Mouse (Mus musculus): Measurements from ENCODE around the gene Gm49354. TPM values are rescaled to one million over a fixed set of nuclear protein-coding genes. Genes with fewer than 3 reads are reported as not detected.
"Not testable (repeated sequence)": the region's sequence is repeated elsewhere in the genome, so short reads cannot be mapped to it uniquely, and the experiment has no call there.

Gene Gm49354
- polyA plus RNA-seq, 1 experiment: not detected

GRCm38 (mm10) chr13:59741096-59741495 lies 40.9 kb downstream of the Gm49354 start:
- Histone ChIP-seq H3K4me1 (ENCODE audit: control insufficient read depth, insufficient read depth, insufficient read length, low read length) (no peaks in the 10 kb centered on the region), H3K4me3 (ENCODE audit: insufficient read depth, low read depth, low read length) (no peak overlapping the region), H3K27ac (replicated peaks; ENCODE audit: low read depth, low read length) (no peak overlapping the region)

DNA sequence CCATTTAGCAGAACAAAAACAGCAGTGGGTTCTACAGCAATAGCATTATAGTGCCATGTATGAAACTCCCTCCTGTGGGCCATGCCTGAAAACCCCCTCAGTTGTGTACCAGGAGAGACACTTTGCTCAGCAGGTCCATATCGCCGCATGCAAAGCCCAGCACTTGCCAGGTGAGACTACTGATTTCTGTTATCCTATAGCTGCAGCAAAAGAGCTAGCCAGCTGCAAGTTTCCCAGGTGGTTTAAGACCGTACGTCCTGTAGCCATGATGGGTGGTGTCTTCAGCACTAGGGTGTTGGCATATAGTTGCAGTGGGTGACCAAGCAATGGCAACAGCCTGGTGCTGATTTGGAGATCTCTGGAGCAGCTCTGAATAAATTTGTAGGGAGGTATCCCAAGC lies 42.6 kb downstream of the Gm49354 start:
- H3K4me3 ChIP-seq (ENCODE audit: insufficient read depth, low read depth, low read length): no peak overlapping the region
- no peaks in the 10 kb centered on the region for H3K4me1 ChIP-seq (ENCODE audit: control insufficient read depth, insufficient read depth, insufficient read length, low read length)
- H3K27ac ChIP-seq (replicated peaks; ENCODE audit: low read depth, low read length): no peak overlapping the region

DNA sequence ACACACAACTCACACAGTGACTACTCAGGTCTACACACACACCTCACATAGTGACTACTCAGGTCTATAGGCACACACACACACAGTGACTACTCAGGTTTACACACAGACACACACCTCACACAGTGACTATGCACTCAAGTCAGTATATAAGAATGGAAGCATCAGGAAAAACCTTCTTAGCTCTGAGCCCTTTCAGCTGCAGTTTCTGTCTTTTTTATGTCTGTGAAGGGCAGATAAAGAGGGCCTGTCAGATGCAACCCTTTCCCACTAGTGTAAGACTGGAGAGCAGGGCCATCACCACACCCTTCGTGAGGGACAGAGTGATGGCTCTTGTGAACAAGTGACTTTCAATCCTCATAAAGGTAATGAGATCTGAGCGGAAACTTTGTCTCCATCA lies 43.6 kb downstream of the Gm49354 start:
- no peaks in the 10 kb centered on the region for H3K4me1 ChIP-seq (ENCODE audit: control insufficient read depth, insufficient read depth, insufficient read length, low read length)
- no peak overlapping the region for H3K27ac ChIP-seq (replicated peaks; ENCODE audit: low read depth, low read length)
- no peak overlapping the region for H3K4me3 ChIP-seq (ENCODE audit: insufficient read depth, low read depth, low read length)

DNA sequence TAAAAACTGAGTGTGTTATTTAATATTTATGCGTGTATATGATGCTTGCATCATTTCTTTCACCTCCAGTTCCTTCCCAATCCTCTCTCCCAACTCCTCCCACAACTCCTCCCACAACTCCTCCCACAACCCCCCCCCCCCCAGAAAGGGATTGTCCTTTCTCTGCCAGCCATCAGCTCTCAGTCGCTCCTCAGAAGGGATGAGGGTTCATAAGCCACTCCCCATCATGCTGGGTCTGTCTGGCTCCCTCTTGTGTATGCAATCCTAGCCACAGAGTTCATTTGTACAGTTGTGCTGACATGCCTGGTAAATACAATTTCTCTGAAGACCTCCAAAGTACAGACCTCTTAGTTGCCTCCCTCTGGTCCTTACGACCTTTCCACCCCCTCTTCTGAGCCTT lies 46.9 kb downstream of the Gm49354 start:
- no peaks in the 10 kb centered on the region for H3K4me1 ChIP-seq (ENCODE audit: control insufficient read depth, insufficient read depth, insufficient read length, low read length)
- H3K27ac ChIP-seq (replicated peaks; ENCODE audit: low read depth, low read length): no peak overlapping the region
- no peak overlapping the region for H3K4me3 ChIP-seq (ENCODE audit: insufficient read depth, low read depth, low read length)

DNA sequence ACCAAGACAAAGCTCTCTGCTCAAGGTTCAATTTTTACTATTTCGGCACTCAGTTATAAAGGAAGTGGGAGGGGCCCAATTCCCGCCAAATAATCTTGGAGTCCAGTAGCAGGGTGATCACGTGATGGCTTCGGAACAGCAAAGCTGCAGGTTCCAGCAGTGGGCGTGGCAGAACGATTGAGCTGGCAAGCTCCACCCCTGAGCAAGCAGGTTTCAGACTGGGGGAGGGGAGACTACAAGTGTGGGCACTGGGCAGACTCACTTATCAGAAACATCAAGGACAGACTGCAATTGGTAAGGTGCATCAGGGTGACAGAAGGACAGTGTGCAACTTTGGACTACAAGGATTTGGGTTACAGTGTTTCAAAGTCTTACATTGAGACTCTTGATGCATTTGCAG lies 47.7 kb downstream of the Gm49354 start:
- H3K4me1 ChIP-seq (ENCODE audit: control insufficient read depth, insufficient read depth, insufficient read length, low read length); H3K27ac ChIP-seq (replicated peaks; ENCODE audit: low read depth, low read length); H3K4me3 ChIP-seq (ENCODE audit: insufficient read depth, low read depth, low read length): not testable (repeated sequence)

DNA sequence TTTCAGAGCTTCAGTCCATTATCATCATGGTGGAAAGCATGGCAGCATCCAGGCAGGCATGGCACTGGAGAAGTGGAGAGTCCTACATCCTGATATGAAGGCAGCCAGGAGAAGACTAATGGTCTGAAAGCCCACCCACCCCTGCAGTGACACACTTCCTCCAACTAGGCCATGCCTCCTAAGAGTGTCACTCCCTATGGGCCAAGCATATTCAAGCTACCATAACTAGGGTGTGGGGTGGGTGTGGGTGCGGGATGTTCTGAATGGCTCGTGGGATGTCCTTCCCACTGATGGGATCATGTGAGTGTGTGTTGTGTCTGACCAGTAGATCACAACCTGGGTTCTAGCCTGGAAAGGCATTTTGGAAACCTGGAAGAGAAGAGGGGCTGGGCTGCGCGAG lies 48.1 kb downstream of the Gm49354 start:
- Histone ChIP-seq H3K4me3 (ENCODE audit: insufficient read depth, low read depth, low read length) (no peak overlapping the region), H3K4me1 (ENCODE audit: control insufficient read depth, insufficient read depth, insufficient read length, low read length) (no peaks in the 10 kb centered on the region), H3K27ac (replicated peaks; ENCODE audit: low read depth, low read length) (no peak overlapping the region)

DNA sequence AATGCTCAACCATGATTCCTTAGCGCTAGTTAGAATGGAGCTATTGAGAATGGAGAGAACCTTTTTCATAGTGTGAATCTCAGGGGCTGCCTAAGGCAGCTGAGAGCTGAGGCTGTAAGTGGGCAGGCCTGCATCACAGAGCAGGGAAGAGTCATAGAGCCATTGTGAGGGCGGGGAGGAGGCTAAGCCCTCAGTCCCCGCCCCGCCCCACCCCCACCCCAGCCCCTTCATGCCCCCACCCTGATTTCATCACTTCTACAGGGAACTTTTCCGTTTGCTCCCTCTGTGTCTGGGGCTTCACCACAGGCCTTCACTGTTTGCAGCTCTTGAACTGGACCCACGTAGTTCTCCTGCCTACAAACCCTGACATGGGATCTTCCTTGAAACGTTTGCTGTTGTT lies 50.4 kb downstream of the Gm49354 start, which contains the start of gene Spata31d1d:
Gene Spata31d1d, minus strand, starts transcription at position 101 of the 400 bp plus-strand sequence.
- H3K27ac ChIP-seq (replicated peaks; ENCODE audit: low read depth, low read length): no peak within 1 kb of the TSS

DNA sequence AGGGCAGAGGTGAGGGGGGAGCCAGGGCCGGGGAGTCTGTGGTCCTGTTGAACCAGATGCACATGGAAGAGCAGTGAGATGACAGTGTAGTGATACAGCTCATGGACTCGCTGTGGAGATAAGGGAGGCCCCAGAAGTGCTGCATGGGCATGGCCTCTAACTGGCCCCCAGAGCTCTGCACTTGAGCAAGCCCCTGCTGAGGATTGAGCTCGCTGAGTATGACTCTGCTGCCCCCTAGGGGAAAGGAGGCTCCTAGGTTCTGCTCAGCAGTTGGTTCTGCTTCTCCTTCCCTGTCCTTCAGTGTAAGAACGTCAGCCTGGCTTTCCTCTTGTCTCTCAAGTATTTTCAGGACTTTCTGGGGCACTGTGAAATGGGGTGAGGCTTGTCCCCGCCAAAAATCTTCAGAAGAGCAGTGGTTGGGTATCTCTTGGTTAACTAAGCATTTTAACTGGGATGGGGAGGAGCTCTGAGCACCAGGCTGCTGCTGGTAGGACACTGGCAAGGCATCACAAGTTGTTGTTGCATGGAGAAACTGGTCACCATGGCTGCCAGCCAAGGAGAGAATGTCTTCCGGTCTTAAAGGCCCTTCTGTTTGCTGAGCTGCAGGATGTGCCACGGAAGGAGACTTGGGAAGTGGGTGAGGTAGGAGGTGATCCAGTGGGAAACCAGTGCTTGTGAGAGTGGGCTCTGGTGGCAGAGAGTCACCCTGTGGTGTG lies 53.5 kb downstream of the Gm49354 start:
- Histone ChIP-seq H3K27ac (replicated peaks; ENCODE audit: low read depth, low read length) (no peak overlapping the region), H3K4me3 (ENCODE audit: insufficient read depth, low read depth, low read length) (no peak overlapping the region), H3K4me1 (ENCODE audit: control insufficient read depth, insufficient read depth, insufficient read length, low read length) (peaks cover 5% of the 10 kb centered on the region)

More for the DNA sequence above, 50.4 kb downstream of the Gm49354 start, which contains the start of gene Spata31d1d:
- Histone ChIP-seq H3K4me1 (ENCODE audit: control insufficient read depth, insufficient read depth, insufficient read length, low read length) (no peaks in the 10 kb centered on the region), H3K4me3 (ENCODE audit: insufficient read depth, low read depth, low read length) (no peak within 1 kb of the TSS)

GRCm38 (mm10) chr13:59726139-59726867 lies 55.7 kb downstream of the Gm49354 start:
- no peak overlapping the region for H3K27ac ChIP-seq (replicated peaks; ENCODE audit: low read depth, low read length)
- peaks cover 5% of the 10 kb centered on the region for H3K4me1 ChIP-seq (ENCODE audit: control insufficient read depth, insufficient read depth, insufficient read length, low read length)
- H3K4me3 ChIP-seq (ENCODE audit: insufficient read depth, low read depth, low read length): no peak overlapping the region

- H3K4me1 ChIP-seq (ENCODE audit: control insufficient read depth, insufficient read depth, insufficient read length, low read length); H3K27ac ChIP-seq (replicated peaks; ENCODE audit: low read depth, low read length); H3K4me3 ChIP-seq (ENCODE audit: insufficient read depth, low read depth, low read length): not testable (repeated sequence)
Measured at GRCm38 (mm10) chr13:59722089-59722488, 60.0 kb downstream of the Gm49354 start.

- Histone ChIP-seq H3K4me3 (ENCODE audit: insufficient read depth, low read depth, low read length) (no peak overlapping the region), H3K27ac (replicated peaks; ENCODE audit: low read depth, low read length) (no peak overlapping the region), H3K4me1 (ENCODE audit: control insufficient read depth, insufficient read depth, insufficient read length, low read length) (no peaks in the 10 kb centered on the region; the same call in 1 of the 2 replicates)
Measured at GRCm38 (mm10) chr13:59719475-59719874, 62.6 kb downstream of the Gm49354 start.

DNA sequence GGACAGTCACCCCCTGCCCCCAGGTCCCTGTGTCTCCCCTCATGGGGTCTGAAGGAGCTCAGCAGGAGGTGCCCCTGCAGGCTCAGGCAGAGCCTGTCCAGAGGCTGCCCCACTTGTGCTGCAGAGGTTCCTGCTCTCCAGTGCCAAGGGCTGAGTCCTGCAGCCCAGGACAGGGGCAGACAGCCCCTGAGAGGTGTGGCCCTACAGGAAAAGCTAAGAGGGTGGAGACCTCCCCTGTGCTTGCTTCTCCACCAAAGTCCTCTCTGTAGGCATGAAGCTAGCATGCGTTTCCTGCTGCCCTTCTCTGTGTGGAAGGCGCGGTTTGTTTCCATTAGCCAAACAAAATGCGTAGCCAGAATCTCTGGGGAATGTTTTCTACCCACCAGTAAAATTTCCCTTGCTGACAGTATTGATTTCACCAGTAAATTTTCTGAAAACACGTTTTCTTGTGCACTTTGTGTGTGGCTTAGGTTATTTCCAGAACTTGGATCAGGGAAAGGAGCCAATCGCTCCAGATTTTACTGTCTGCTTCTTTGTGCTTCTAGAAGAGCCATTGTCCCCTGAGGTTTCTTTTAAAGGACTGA lies 63.1 kb downstream of the Gm49354 start:
- H3K4me1 ChIP-seq (ENCODE audit: control insufficient read depth, insufficient read depth, insufficient read length, low read length); H3K4me3 ChIP-seq (ENCODE audit: insufficient read depth, low read depth, low read length); H3K27ac ChIP-seq (replicated peaks; ENCODE audit: low read depth, low read length): not testable (repeated sequence)

- Histone ChIP-seq H3K4me1 (ENCODE audit: control insufficient read depth, insufficient read depth, insufficient read length, low read length) (no peaks in the 10 kb centered on the region), H3K27ac (replicated peaks; ENCODE audit: low read depth, low read length) (no peak overlapping the region), H3K4me3 (ENCODE audit: insufficient read depth, low read depth, low read length) (no peak overlapping the region)
Measured at GRCm38 (mm10) chr13:59713710-59714109, 68.3 kb downstream of the Gm49354 start.

DNA sequence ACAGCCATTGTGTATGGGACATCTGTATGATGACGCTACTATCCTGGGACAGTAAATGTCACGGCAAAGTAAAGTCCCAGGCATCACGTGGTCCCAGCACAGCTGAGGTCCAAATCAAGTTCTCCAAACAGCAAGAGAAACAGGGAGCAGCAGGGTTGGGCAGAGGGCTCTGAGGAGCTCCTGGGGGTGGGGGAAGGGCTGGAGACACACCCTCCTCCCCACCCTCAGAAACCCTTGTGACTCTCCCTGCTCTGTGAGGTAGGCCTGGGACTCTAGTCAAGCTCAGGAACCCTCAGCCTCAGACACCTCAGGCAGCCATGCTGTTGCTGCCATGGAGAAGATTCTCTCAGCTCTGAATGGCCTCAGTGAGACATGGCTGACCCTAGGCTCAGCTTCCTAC lies 70.1 kb downstream of the Gm49354 start, which contains the start of gene Spata31d1b:
Gene Spata31d1b, plus strand, starts transcription at position 301 of the 400 bp plus-strand sequence.
- H3K4me1 ChIP-seq (ENCODE audit: control insufficient read depth, insufficient read depth, insufficient read length, low read length); H3K4me3 ChIP-seq (ENCODE audit: insufficient read depth, low read depth, low read length); H3K27ac ChIP-seq (replicated peaks; ENCODE audit: low read depth, low read length): not testable (repeated sequence)

DNA sequence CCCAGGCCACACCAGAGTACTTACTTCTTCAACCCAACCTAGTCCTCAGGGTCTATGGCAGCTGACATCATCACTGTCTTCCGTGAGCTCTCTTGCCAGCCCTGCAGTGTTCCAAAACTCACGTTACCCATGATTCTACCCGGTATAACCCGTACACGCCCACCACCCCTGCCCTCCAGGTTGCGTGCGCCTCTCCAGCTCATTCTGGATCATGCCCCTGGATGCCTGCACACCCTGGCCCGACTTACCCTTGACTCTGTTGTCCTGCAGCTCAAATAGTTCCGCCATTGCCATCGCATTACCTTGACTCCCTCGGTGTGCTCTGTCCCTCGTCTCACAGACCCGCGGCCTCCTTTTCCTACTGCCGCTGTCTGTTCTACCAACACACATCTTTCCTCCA lies 71.8 kb downstream of the Gm49354 start, which contains the start of gene Spata31d1a:
Gene Spata31d1a, minus strand, starts transcription at position 101 of the 400 bp plus-strand sequence.
- H3K4me1 ChIP-seq (ENCODE audit: control insufficient read depth, insufficient read depth, insufficient read length, low read length): no peaks in the 10 kb centered on the region
- H3K27ac ChIP-seq (replicated peaks; ENCODE audit: low read depth, low read length): no peak within 1 kb of the TSS
- H3K4me3 ChIP-seq (ENCODE audit: insufficient read depth, low read depth, low read length): no peak within 1 kb of the TSS

Measured in brown adipose tissue, adult 24 weeks (tissue).